Mouse (Mus musculus) spleen, adult 2 months (tissue): ENCODE data around the gene Akr1a1.

Experiments used
- CTCF ChIP-seq: fragments of 200-500 bp; IDR thresholded peaks from 2 replicates; pipeline ENCODE4 v1.5.1; 2011; ENCODE audit warnings: mild to moderate bottlenecking, inconsistent platforms; ENCODE audit not compliant: insufficient read depth, insufficient read length, insufficient replicate concordance; ENCODE audit errors: extremely low read depth
- POLR2A ChIP-seq: fragments of 200-500 bp; IDR thresholded peaks from 2 replicates; pipeline ENCODE4 v1.6.1; 2011; ENCODE audit warnings: low read depth, low read length, inconsistent platforms

DNA sequence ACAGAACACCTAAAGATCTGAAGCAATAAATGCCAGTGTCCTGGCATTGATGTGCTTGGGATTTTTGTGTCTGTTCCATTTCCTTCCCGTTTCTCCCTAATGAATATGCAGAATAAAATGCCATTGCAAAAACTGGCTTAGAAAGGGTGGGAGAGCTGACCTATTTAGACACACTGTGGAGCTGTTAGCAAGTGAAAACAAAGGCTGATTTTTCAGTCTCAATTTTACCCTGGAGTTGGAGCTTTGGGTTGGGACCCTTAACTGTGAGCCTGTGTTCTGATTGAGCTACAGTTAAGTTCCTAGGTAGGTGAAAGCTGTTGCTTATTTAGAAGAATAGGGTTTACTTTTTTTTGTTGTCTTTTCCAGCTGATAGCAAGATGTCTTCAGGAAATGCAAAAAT is 35.6 kb upstream of the Akr1a1 start:
- TF ChIP-seq POLR2A (no peak), CTCF (no peak)
